Mouse (Mus musculus) ES-E14 (cell line): ENCODE data around the gene Hspb3.

Experiments used
- MAFK ChIP-seq: IDR thresholded peaks from 2 replicates; pipeline ENCODE4 v1.6.1; 2014; ENCODE audit warnings: mild to moderate bottlenecking, low read depth, low read length, inconsistent platforms; ENCODE audit not compliant: insufficient read depth
- ZC3H11A ChIP-seq: IDR thresholded peaks from 2 replicates; pipeline ENCODE4 v1.6.1; 2012; ENCODE audit warnings: low read depth, mild to moderate bottlenecking, inconsistent platforms, low read length, borderline replicate concordance
- ZNF384 ChIP-seq: IDR thresholded peaks from 2 replicates; pipeline ENCODE4 v1.6.1; 2012; ENCODE audit warnings: low read depth, low read length, inconsistent platforms

GRCm38 (mm10) chr13:113680646-113681045 is 17.2 kb upstream of the Hspb3 start:
- TF ChIP-seq MAFK (no peak), ZC3H11A (no peak), ZNF384 (no peak)
